Mouse (Mus musculus) MEL (cell line): ENCODE data around the gene Sgcd. TPM values are rescaled to one million over a fixed set of nuclear protein-coding genes. Genes with fewer than 3 reads are reported as not detected.

ENCODE experiments used
- DNase-seq: peaks from one replicate; pipeline ENCODE4 v3.0.0; 2011; ENCODE audit warnings: low read depth, low spot score
- H3K27ac ChIP-seq: 2 replicates; pipeline ENCODE4 v1.5.1; 2012; ENCODE audit warnings: low read depth, mild to moderate bottlenecking, control low read depth, low read length, moderate library complexity; ENCODE audit not compliant: control insufficient read depth
- H3K27me3 ChIP-seq, 2 experiments: fragments of 150-350 bp in 1 of 2; sonication (generic) in 1 of 2; 2 replicates each; pipeline ENCODE4 v1.6.1; 2012; ENCODE audit warnings: low read length in 2 of 2, mild to moderate bottlenecking in 2 of 2, improper control_type of control experiment in 1 of 2, moderate library complexity in 1 of 2; ENCODE audit not compliant: insufficient read depth in 2 of 2, control insufficient read depth in 1 of 2
- H3K36me3 ChIP-seq, 2 experiments: 2 replicates each; pipeline ENCODE4 v1.6.1; 2012 to 2014; ENCODE audit warnings: low read length in 2 of 2, improper control_type of control experiment in 1 of 2, inconsistent platforms in 1 of 2, mild to moderate bottlenecking in 1 of 2; ENCODE audit not compliant: insufficient read depth in 2 of 2, control insufficient read depth in 1 of 2
- H3K4me1 ChIP-seq, 2 experiments: fragments of 150-350 bp in 1 of 2; sonication (generic) in 1 of 2; 2 replicates each; pipeline ENCODE4 v1.6.1; 2012; ENCODE audit warnings: low read length in 2 of 2, improper control_type of control experiment in 1 of 2, mild to moderate bottlenecking in 1 of 2; ENCODE audit not compliant: insufficient read depth in 2 of 2, control insufficient read depth in 1 of 2
- H3K4me3 ChIP-seq, 2 experiments: fragments of 150-350 bp in 1 of 2; sonication (generic) in 1 of 2; 2 replicates each; pipeline ENCODE4 v1.5.1; 2012; ENCODE audit warnings: low read depth in 2 of 2, low read length in 2 of 2, mild to moderate bottlenecking in 2 of 2, moderate library complexity in 2 of 2, control low read depth in 1 of 2, improper control_type of control experiment in 1 of 2; ENCODE audit not compliant: control insufficient read depth in 1 of 2, insufficient read depth in 1 of 2
- H3K79me2 ChIP-seq: 2 replicates; pipeline ENCODE4 v1.6.1; 2012; ENCODE audit warnings: mild to moderate bottlenecking, low read length, moderate library complexity; ENCODE audit not compliant: control insufficient read depth, poor library complexity, insufficient read depth
- H3K9ac ChIP-seq: 2 replicates; pipeline ENCODE4 v1.6.1; 2012; ENCODE audit warnings: low read depth, mild to moderate bottlenecking, control low read depth, low read length, moderate library complexity; ENCODE audit not compliant: control insufficient read depth, poor library complexity, severe bottlenecking
- H3K9me3 ChIP-seq: fragments of 150-350 bp; sonication (generic); replicated peaks from 2 replicates; pipeline ENCODE4 v1.6.1; 2012; ENCODE audit warnings: mild to moderate bottlenecking, low read length, improper control_type of control experiment, moderate library complexity; ENCODE audit not compliant: insufficient read depth
- CHD1 ChIP-seq: IDR thresholded peaks from 2 replicates; pipeline ENCODE4 v1.6.1; 2012; ENCODE audit warnings: low read depth, mild to moderate bottlenecking, inconsistent platforms, low read length, improper control_type of control experiment
- CHD2 ChIP-seq: IDR thresholded peaks from 2 replicates; pipeline ENCODE4 v1.6.1; 2011; ENCODE audit warnings: low read length, improper control_type of control experiment
- ETS1 ChIP-seq: IDR thresholded peaks from 2 replicates; pipeline ENCODE4 v1.6.1; 2012; ENCODE audit warnings: low read depth, mild to moderate bottlenecking, inconsistent platforms, low read length, improper control_type of control experiment, moderate library complexity
- HCFC1 ChIP-seq: IDR thresholded peaks from 2 replicates; pipeline ENCODE4 v1.6.1; 2012; ENCODE audit warnings: low read depth, mild to moderate bottlenecking, inconsistent platforms, low read length, improper control_type of control experiment, moderate library complexity
- JUND ChIP-seq: IDR thresholded peaks from 2 replicates; pipeline ENCODE4 v1.6.1; 2011; ENCODE audit warnings: low read depth, mild to moderate bottlenecking, improper control_type of control experiment, low read length
- MAFK ChIP-seq: IDR thresholded peaks from 2 replicates; pipeline ENCODE4 v1.6.1; 2011; ENCODE audit warnings: low read depth, mild to moderate bottlenecking, low read length, improper control_type of control experiment, borderline replicate concordance
- MAZ ChIP-seq: IDR thresholded peaks from 2 replicates; pipeline ENCODE4 v1.6.1; 2012; ENCODE audit warnings: low read depth, mild to moderate bottlenecking, inconsistent platforms, low read length, improper control_type of control experiment
- MYB ChIP-seq: IDR thresholded peaks from 2 replicates; pipeline ENCODE4 v1.6.1; 2011; ENCODE audit warnings: mild to moderate bottlenecking, low read depth, low read length, improper control_type of control experiment
- MYC ChIP-seq: IDR thresholded peaks from 2 replicates; pipeline ENCODE4 v1.6.1; 2011; ENCODE audit warnings: low read depth, mild to moderate bottlenecking, low read length, improper control_type of control experiment, moderate library complexity
- RAD21 ChIP-seq: IDR thresholded peaks from 2 replicates; pipeline ENCODE4 v1.6.1; 2011; ENCODE audit warnings: mild to moderate bottlenecking, low read depth, low read length, improper control_type of control experiment
- SMC3 ChIP-seq: IDR thresholded peaks from 2 replicates; pipeline ENCODE4 v1.6.1; 2011; ENCODE audit warnings: low read depth, low read length, improper control_type of control experiment
- TAL1 ChIP-seq: IDR thresholded peaks from 2 replicates; pipeline ENCODE4 v1.6.1; 2012; ENCODE audit warnings: mild to moderate bottlenecking, inconsistent platforms, low read length, moderate library complexity, mixed read lengths
- TBP ChIP-seq: IDR thresholded peaks from 2 replicates; pipeline ENCODE4 v1.8.0; 2011; ENCODE audit warnings: low read depth, low read length, improper control_type of control experiment
- UBTF ChIP-seq: IDR thresholded peaks from 2 replicates; pipeline ENCODE4 v1.6.1; 2012; ENCODE audit warnings: low read depth, mild to moderate bottlenecking, inconsistent platforms, low read length, improper control_type of control experiment, moderate library complexity, borderline replicate concordance; ENCODE audit not compliant: insufficient read depth
- USF1 ChIP-seq: IDR thresholded peaks from 2 replicates; pipeline ENCODE4 v1.6.1; 2014; ENCODE audit warnings: low read depth, mild to moderate bottlenecking, inconsistent platforms, low read length, improper control_type of control experiment, moderate library complexity
- USF2 ChIP-seq, 2 experiments: IDR thresholded peaks; 2 replicates each; pipeline ENCODE4 v1.6.1; 2011 to 2012; ENCODE audit warnings: improper control_type of control experiment in 2 of 2, low read length in 2 of 2, borderline replicate concordance in 1 of 2, inconsistent platforms in 1 of 2, low read depth in 1 of 2, mild to moderate bottlenecking in 1 of 2; ENCODE audit not compliant: insufficient read depth in 1 of 2
- ZKSCAN1 ChIP-seq: IDR thresholded peaks from 2 replicates; pipeline ENCODE4 v1.6.1; 2012; ENCODE audit warnings: low read depth, mild to moderate bottlenecking, inconsistent platforms, low read length, improper control_type of control experiment, moderate library complexity
- ZMIZ1 ChIP-seq: IDR thresholded peaks from 2 replicates; pipeline ENCODE4 v1.6.1; 2012; ENCODE audit warnings: low read depth, mild to moderate bottlenecking, inconsistent platforms, low read length, improper control_type of control experiment, moderate library complexity
- ZNF384 ChIP-seq: IDR thresholded peaks from 2 replicates; pipeline ENCODE4 v1.6.1; 2012; ENCODE audit warnings: low read depth, mild to moderate bottlenecking, inconsistent platforms, low read length, improper control_type of control experiment
- polyA plus RNA-seq, 2 experiments: library from polyadenylated mRNA; stranded (reverse) in 1 of 2; unstranded in 1 of 2; fragments of >175 nt in 1 of 2; fragments of >200 nt in 1 of 2; gene quantifications; 2 replicates each; pipeline versions ENCODE4 v1.2.1 to v1.2.4; 2012; ENCODE audit warnings: low replicate concordance in 2 of 2, low read depth in 1 of 2; ENCODE audit not compliant: insufficient read length in 2 of 2, insufficient read depth in 1 of 2, missing spikeins in 1 of 2
- total RNA-seq: library from RNA; depleted of rRNA; stranded (reverse); fragments of 300-350 nt; gene quantifications from 2 replicates; pipeline ENCODE4 v1.2.3, GENCODE M21; 2012

The Sgcd gene
- total and polyA plus RNA-seq, 3 experiments = not detected

GRCm38 (mm10) chr11:47073538-47073937, 915.2 kb downstream of the Sgcd start (continued):
- no peak for TF ChIP-seq UBTF
- no peak for TF ChIP-seq MAZ
- no peak for TF ChIP-seq TBP
- no peak for TF ChIP-seq ETS1
- TF ChIP-seq JUND = no peak
- TF ChIP-seq, all 39 proteins: peak for 0

GRCm38 (mm10) chr11:47071161-47071560, 917.6 kb downstream of the Sgcd start:
- Histone ChIP-seq H3K4me3 (no peak overlapping the region), H3K36me3 (no peaks in the 10 kb centered on the region), H3K27me3 (no peaks in the 10 kb centered on the region), H3K79me2 (no peaks in the 10 kb centered on the region), H3K9me3 (no peaks in the 10 kb centered on the region), H3K9ac (no peak overlapping the region), H3K4me1 (no peaks in the 10 kb centered on the region), H3K27ac (no peak overlapping the region)
- no peak for DNase-seq
- no peak for TF ChIP-seq CHD2
- no peak for TF ChIP-seq MAFK
- TF ChIP-seq ETS1 = no peak
- no peak for TF ChIP-seq CHD1

GRCm38 (mm10) chr11:47069769-47070384, 918.9 kb downstream of the Sgcd start:
- no peaks in the 10 kb centered on the region for H3K4me1 ChIP-seq
- no peak for DNase-seq
- H3K9me3 ChIP-seq = no peaks in the 10 kb centered on the region
- H3K79me2 ChIP-seq = no peaks in the 10 kb centered on the region
- H3K36me3 ChIP-seq = no peaks in the 10 kb centered on the region
- H3K27ac ChIP-seq = no peak overlapping the region
- H3K4me3 ChIP-seq = no peak overlapping the region
- TF ChIP-seq SMC3 (no peak), CHD1 (no peak), TAL1 (no peak), ETS1 (no peak)
- no peak overlapping the region for H3K9ac ChIP-seq
- no peaks in the 10 kb centered on the region for H3K27me3 ChIP-seq

GRCm38 (mm10) chr11:47063690-47064089, 925.1 kb downstream of the Sgcd start:
- H3K79me2 ChIP-seq = no peaks in the 10 kb centered on the region
- H3K27me3 ChIP-seq = no peaks in the 10 kb centered on the region
- TF ChIP-seq MAZ (no peak), MYB (no peak), MYC (no peak), RAD21 (no peak), ZNF384 (no peak), ZMIZ1 (no peak), JUND (no peak), ZKSCAN1 (no peak), USF1 (no peak), UBTF (no peak), CHD1 (no peak), USF2 (IDR thresholded peaks at IDR 0.05; ENCODE audit: borderline replicate concordance in 1 of 2, insufficient read depth in 1 of 2, low read depth in 1 of 2, low read length in 2 of 2) (no peak), HCFC1 (no peak)
- H3K36me3 ChIP-seq = no peaks in the 10 kb centered on the region
- H3K9ac ChIP-seq = no peak overlapping the region
- DNase-seq = no peak
- no peaks in the 10 kb centered on the region for H3K9me3 ChIP-seq
- H3K4me1 ChIP-seq = no peaks in the 10 kb centered on the region
- H3K4me3 ChIP-seq = no peak overlapping the region
- no peak overlapping the region for H3K27ac ChIP-seq
